Mouse (Mus musculus) sigmoid colon, adult 10 weeks (tissue): ENCODE data around the gene Ppp1r17. TPM values are rescaled to one million over a fixed set of nuclear protein-coding genes. Genes with fewer than 3 reads are reported as not detected.

Experiments
- polyA plus RNA-seq: library from polyadenylated mRNA; stranded (reverse); fragments of 350-450 nt; fragmentation: Illumina TruSeq; extraction: RNeasy Lipid Tissue Mini Kit (QIAGEN cat#74804); gene quantifications from one replicate; pipeline ENCODE4 v1.2.3, GENCODE M21; 2014; ENCODE audit warnings: low read depth, low replicate concordance

Ppp1r17 gene
- polyA plus RNA-seq, result not detected

GRCm38 (mm10) chr6:56017291-56017994 is at the start of gene Ppp1r17:
Ppp1r17 (plus strand) TSS chr6:56017497.

Other genes starting within 250 kb of the Ppp1r17 start
- 0.35 TPM for gene Itprid1, start 180.6 kb upstream of the Ppp1r17 start, polyA plus RNA-seq